Mouse (Mus musculus) ES-Bruce4 (cell line): ENCODE data around the gene Vps37c.

Experiments used
- CTCF ChIP-seq: IDR thresholded peaks from one replicate; pipeline ENCODE4 v1.8.1; 2011; ENCODE audit warnings: low read depth, low read length
- POLR2A ChIP-seq: IDR thresholded peaks from one replicate; pipeline ENCODE4 v1.8.1; 2011; ENCODE audit warnings: low read length; ENCODE audit not compliant: insufficient read depth

DNA sequence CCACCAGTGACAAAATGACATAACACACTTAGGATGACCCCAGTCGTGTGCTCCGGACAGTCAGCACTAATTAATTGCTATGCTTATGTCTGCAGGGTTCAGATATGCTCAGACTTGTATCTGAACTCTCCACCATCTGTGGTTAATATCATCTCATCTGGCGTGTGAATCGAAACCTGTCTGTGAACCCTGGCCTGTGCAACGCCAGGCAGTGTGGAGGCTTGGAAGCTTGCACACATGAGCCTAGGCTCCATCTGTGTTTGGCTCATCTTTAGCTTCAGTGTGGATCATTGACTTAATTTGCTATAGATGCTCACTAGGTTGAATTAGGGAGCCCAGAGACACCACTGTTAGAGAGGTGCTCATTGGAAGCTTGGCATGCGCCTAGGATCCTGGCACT, 73.9 kb downstream of the Vps37c start:
- TF ChIP-seq CTCF (no peak), POLR2A (no peak)
